Mouse (Mus musculus): ENCODE measurements around the gene Neurl1a. TPM values are rescaled to one million over a fixed set of nuclear protein-coding genes. Genes with fewer than 3 reads are reported as not detected.

The Neurl1a gene
- polyA plus RNA-seq, 1 experiment from 2014 or later: 15.3 TPM

GRCm38 (mm10) chr19:47306128-47306916 is 127.7 kb downstream of the Neurl1a start:
- no peak overlapping the region for H3K4me3 ChIP-seq (ENCODE audit: low read depth, low read length)
- H3K27ac ChIP-seq (ENCODE audit: low read length): no peak overlapping the region
- peaks cover 11% of the 10 kb centered on the region for H3K4me1 ChIP-seq (ENCODE audit: control insufficient read depth, insufficient read depth, low read length)
- ATAC-seq: no peak
- no peaks in the 10 kb centered on the region for H3K27me3 ChIP-seq (ENCODE audit: control insufficient read depth, insufficient read depth, low read depth, low read length)
- no peak overlapping the region for H3K9ac ChIP-seq (ENCODE audit: low read depth, low read length)
- H3K9me3 ChIP-seq (replicated peaks; ENCODE audit: control insufficient read depth, low read length, poor library complexity, severe bottlenecking): no peaks in the 10 kb centered on the region
- H3K4me2 ChIP-seq (ENCODE audit: low read length): no peak overlapping the region
- WGBS: 92% methylated on average over 14 of the region's 14 CpGs
- H3K36me3 ChIP-seq (ENCODE audit: control insufficient read depth, insufficient read depth, low read length): no peaks in the 10 kb centered on the region

DNA sequence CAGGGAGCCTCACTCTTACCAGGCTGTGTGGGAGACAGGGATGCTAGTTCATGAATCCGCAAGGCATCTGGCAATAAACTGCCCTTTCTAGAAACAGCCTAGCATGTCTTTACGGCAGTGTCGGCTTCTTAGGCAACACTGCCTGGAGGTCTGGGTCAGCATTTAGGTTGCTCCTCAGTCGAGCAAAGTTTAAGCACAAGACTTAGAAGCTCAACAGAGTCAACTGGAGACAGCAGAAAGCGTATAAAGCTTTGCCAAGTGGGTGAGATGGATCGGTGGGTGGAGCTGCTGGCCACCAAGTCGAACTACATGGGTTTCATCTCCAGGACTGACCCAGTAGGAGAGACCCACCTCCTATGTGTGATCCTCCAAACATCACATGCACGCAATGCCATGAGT is 128.3 kb downstream of the Neurl1a start:
- peaks cover 5% of the 10 kb centered on the region for H3K4me1 ChIP-seq (ENCODE audit: control insufficient read depth, insufficient read depth, low read length)
- no peaks in the 10 kb centered on the region for H3K27me3 ChIP-seq (ENCODE audit: control insufficient read depth, insufficient read depth, low read depth, low read length)
- 93% methylated on average over 8 of the region's 8 CpGs for WGBS
- no peaks in the 10 kb centered on the region for H3K36me3 ChIP-seq (ENCODE audit: control insufficient read depth, insufficient read depth, low read length)
- no peak for ATAC-seq
- no peak overlapping the region for H3K9ac ChIP-seq (ENCODE audit: low read depth, low read length)
- H3K4me3 ChIP-seq (ENCODE audit: low read depth, low read length): no peak overlapping the region
- H3K4me2 ChIP-seq (ENCODE audit: low read length): no peak overlapping the region
- no peak overlapping the region for H3K27ac ChIP-seq (ENCODE audit: low read length)
- H3K9me3 ChIP-seq (replicated peaks; ENCODE audit: control insufficient read depth, low read length, poor library complexity, severe bottlenecking): no peaks in the 10 kb centered on the region

Small RNA genes lying within 50 kb of the gene (microRNA-seq; reads per million reads assigned to microRNA genes)
- gene Mir6995: not detected

Other genes with a start within 250 kb of the Neurl1a start
- gene Ina, start 164.1 kb upstream of the Neurl1a start, polyA plus RNA-seq (2015; fragmentation: Nextera tagmentation; extraction: Ambion mirVana): 424 and 528 TPM in 2 replicates
- gene Nt5c2, start 163.7 kb upstream of the Neurl1a start, polyA plus RNA-seq (2015; fragmentation: Nextera tagmentation; extraction: Ambion mirVana): 85.7 and 93.4 TPM in 2 replicates
- gene Pcgf6, start 127.9 kb upstream of the Neurl1a start, polyA plus RNA-seq (2015; fragmentation: Nextera tagmentation; extraction: Ambion mirVana): 33.9 and 35.1 TPM in 2 replicates
- 4.7 and 5.1 TPM in 2 replicates for gene Taf5, start 111.1 kb upstream of the Neurl1a start, polyA plus RNA-seq (2015; fragmentation: Nextera tagmentation; extraction: Ambion mirVana)
- 1,328 and 1,431 TPM in 2 replicates for gene Usmg5, start 88.2 kb upstream of the Neurl1a start, polyA plus RNA-seq (2015; fragmentation: Nextera tagmentation; extraction: Ambion mirVana)
- 5.4 and 5.6 TPM in 2 replicates for gene Pdcd11, start 88.1 kb upstream of the Neurl1a start, polyA plus RNA-seq (2015; fragmentation: Nextera tagmentation; extraction: Ambion mirVana)
- 0.89 and 1.1 TPM in 2 replicates for gene Calhm2, start 40.5 kb upstream of the Neurl1a start, polyA plus RNA-seq (2015; fragmentation: Nextera tagmentation; extraction: Ambion mirVana)
- gene Calhm1, start 34.6 kb upstream of the Neurl1a start, polyA plus RNA-seq (2015; fragmentation: Nextera tagmentation; extraction: Ambion mirVana): not detected in 2 replicates
- not detected in 2 replicates for gene Calhm3, start 21.1 kb upstream of the Neurl1a start, polyA plus RNA-seq (2015; fragmentation: Nextera tagmentation; extraction: Ambion mirVana)

Measured in midbrain, embryonic 16.5 days (tissue).